Mouse (Mus musculus) hindbrain, postnatal 0 days (tissue): Measurements from ENCODE around the gene Card11. TPM values are rescaled to one million over a fixed set of nuclear protein-coding genes. Genes with fewer than 3 reads are reported as not detected.
A peak's percentile ranks its signal among the peaks of the same experiment; 100 is the strongest.

Experiments
- ATAC-seq: fragments of 200-750 bp; cut with Nextera tagmentation; 2 replicates; pipeline ENCODE4 v1.8.0; 2017; ENCODE audit warnings: mild to moderate bottlenecking, moderate TSS enrichment, moderate library complexity
- DNase-seq: peaks from one replicate; pipeline ENCODE4 v3.0.0-alpha.2; 2015; ENCODE audit warnings: low spot score
- H3K27ac ChIP-seq: fragments of 300-500 bp; sonication (generic); 2 replicates; pipeline ENCODE4 v1.5.1; 2014; ENCODE audit warnings: mild to moderate bottlenecking
- H3K27me3 ChIP-seq: fragments of 300-500 bp; sonication (generic); 2 replicates; pipeline ENCODE4 v1.6.1; 2014; ENCODE audit warnings: low read length, mixed read lengths; ENCODE audit not compliant: insufficient read depth
- H3K36me3 ChIP-seq: fragments of 300-500 bp; sonication (generic); 2 replicates; pipeline ENCODE4 v1.6.1; 2014; ENCODE audit warnings: low read length, mixed read lengths; ENCODE audit not compliant: insufficient read depth
- H3K4me1 ChIP-seq: fragments of 300-500 bp; sonication (generic); 2 replicates; pipeline ENCODE4 v1.6.1; 2014; ENCODE audit warnings: antibody characterized with exemption, low read length, mixed read lengths; ENCODE audit not compliant: insufficient read depth
- H3K4me2 ChIP-seq: fragments of 300-500 bp; sonication (generic); 2 replicates; pipeline ENCODE4 v1.6.1; 2014; ENCODE audit warnings: low read depth, mild to moderate bottlenecking, low read length, moderate library complexity, mixed read lengths
- H3K4me3 ChIP-seq: fragments of 300-500 bp; sonication (generic); 2 replicates; pipeline ENCODE4 v1.5.1; 2014; ENCODE audit warnings: low read length
- H3K9ac ChIP-seq: fragments of 300-500 bp; sonication (generic); replicated peaks from 2 replicates; pipeline ENCODE4 v1.6.1; 2014; ENCODE audit warnings: mild to moderate bottlenecking, low read length, moderate library complexity, mixed read lengths
- H3K9me3 ChIP-seq: fragments of 300-500 bp; sonication (generic); 2 replicates; pipeline ENCODE4 v1.6.1; 2016; ENCODE audit warnings: low read length, mixed read lengths
- CTCF ChIP-seq: IDR thresholded peaks from 2 replicates; pipeline ENCODE4 v1.5.1; 2016; ENCODE audit warnings: antibody characterized with exemption, control low read depth, low read depth
- WGBS: fragments of 180-500 bp; shearing (Covaris S2); extraction: QIAGEN DNeasy Blood & Tissue Kit; methylation state at CpG from one replicate; pipeline ENCODE4 v1.1.7; 2014; 5-methylcytosine and 5-hydroxymethylcytosine counted together
- polyA plus RNA-seq: library from polyadenylated mRNA; unstranded; fragments of >200 nt; fragmentation: Nextera tagmentation; extraction: Ambion mirVana; gene quantifications from 2 replicates; pipeline ENCODE4 v1.2.1, GENCODE M21; 2015
- total RNA-seq: library from RNA; depleted of rRNA; stranded (reverse); fragments of >200 nt; gene quantifications from 2 replicates; pipeline ENCODE4 v1.2.3, GENCODE M21; 2014

Card11 gene
- total and polyA plus RNA-seq, 2 experiments from 2014 or later: 0.18 TPM; not detected in 1

GRCm38 (mm10) chr5:140944382-140945125 lies 55.8 kb downstream of the Card11 start:
- no peaks in the 10 kb centered on the region for H3K9me3 ChIP-seq
- TF ChIP-seq CTCF: no peak
- peaks cover 7% of the 10 kb centered on the region; the same call in 1 of the 2 replicates for H3K4me1 ChIP-seq
- no peak overlapping the region for H3K4me3 ChIP-seq
- H3K27me3 ChIP-seq: no peaks in the 10 kb centered on the region
- no peak overlapping the region for H3K27ac ChIP-seq
- no peak overlapping the region for H3K4me2 ChIP-seq
- DNase-seq (no peak), ATAC-seq (no peak)
- WGBS: 75% methylated on average over 18 of the region's 18 CpGs
- no peaks in the 10 kb centered on the region for H3K36me3 ChIP-seq
- H3K9ac ChIP-seq: no peak overlapping the region

DNA sequence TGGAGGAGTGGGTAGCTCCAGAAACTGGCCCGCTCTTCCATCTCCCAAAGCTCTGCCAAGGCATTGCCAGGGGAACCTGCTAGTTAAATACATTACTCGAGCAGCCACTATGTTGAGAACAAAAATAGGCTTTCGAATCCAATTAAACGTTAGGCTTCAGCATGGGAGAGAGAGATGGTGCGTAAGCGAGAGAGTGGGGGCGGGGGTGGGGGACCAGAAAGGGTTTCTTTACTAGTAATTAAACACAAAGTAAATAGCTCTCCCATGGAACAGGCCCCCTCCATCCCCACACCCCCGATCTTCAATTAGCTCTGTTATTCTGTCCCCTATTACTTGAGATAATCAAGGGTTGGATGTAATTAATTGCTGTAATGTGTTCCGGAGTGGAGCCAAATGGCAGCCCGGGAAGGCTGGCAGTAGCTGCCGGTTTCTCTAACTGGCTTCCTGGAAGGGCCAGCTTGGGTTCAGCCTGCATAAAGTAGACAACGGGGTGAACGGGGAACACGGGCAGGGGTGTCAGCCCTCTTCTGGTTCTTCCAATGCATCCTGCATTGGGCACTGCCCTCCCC lies 59.4 kb downstream of the Card11 start:
- H3K36me3 ChIP-seq: no peaks in the 10 kb centered on the region
- WGBS: 34% methylated on average over 14 of the region's 14 CpGs
- H3K9ac ChIP-seq: no peak overlapping the region
- H3K9me3 ChIP-seq: no peaks in the 10 kb centered on the region
- DNase-seq (peak; percentile 71), ATAC-seq (peak; percentile 47; the same call in 1 of the 2 replicates)
- 0 out of 2 replicates have a peak overlapping the region, but pooled peaks have one; percentile 16 for H3K27ac ChIP-seq
- no peak overlapping the region for H3K4me3 ChIP-seq
- TF ChIP-seq CTCF: no peak
- peaks cover 7% of the 10 kb centered on the region; the same call in 1 of the 2 replicates for H3K4me1 ChIP-seq
- no peaks in the 10 kb centered on the region for H3K27me3 ChIP-seq
- H3K4me2 ChIP-seq: 0 out of 2 replicates have a peak overlapping the region, but pooled peaks have one; percentile 7

DNA sequence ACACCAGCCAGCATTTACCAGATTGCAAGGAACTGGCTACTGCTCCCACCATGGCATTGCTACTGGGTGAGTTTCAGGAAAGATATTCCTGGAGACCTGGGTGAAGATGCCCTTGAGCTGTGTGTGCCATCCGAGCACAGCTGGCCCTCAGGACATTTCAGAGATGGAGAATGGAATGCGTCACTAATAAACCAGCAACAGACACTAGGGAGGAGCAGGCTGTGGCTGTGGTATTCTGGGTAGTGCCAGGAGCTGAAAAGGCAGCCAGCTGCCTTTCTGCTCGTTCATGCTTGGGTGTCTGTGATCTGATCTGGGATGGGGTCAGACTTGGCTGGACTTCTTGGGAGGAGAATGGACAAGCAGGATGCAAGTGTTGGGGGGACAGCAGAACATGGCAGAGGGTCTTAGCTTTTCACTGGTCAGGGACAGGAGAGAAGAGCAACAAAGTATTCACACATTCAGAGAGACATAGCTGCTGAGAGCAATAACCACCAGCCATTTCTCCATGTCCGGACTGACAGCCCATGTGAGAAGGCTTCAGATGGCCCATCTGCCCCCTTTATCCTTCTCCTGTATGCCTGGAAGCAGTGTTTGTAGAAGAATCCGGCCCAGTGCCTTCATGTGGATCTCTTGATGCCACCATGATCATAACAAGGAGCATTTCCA lies 60.0 kb downstream of the Card11 start:
- peak overlapping the region; percentile 16; the same call in 1 of the 2 replicates for H3K27ac ChIP-seq
- no peaks in the 10 kb centered on the region for H3K9me3 ChIP-seq
- DNase-seq (peak; percentile 30), ATAC-seq (0 out of 2 replicates have a peak, but pooled peaks have one; percentile 18)
- H3K4me1 ChIP-seq: peaks cover 7% of the 10 kb centered on the region; the same call in 1 of the 2 replicates
- H3K4me3 ChIP-seq: no peak overlapping the region
- 35% methylated on average over 5 of the region's 5 CpGs for WGBS
- no peak overlapping the region for H3K4me2 ChIP-seq
- no peaks in the 10 kb centered on the region for H3K27me3 ChIP-seq
- no peaks in the 10 kb centered on the region for H3K36me3 ChIP-seq
- no peak overlapping the region for H3K9ac ChIP-seq
- TF ChIP-seq CTCF: no peak

DNA sequence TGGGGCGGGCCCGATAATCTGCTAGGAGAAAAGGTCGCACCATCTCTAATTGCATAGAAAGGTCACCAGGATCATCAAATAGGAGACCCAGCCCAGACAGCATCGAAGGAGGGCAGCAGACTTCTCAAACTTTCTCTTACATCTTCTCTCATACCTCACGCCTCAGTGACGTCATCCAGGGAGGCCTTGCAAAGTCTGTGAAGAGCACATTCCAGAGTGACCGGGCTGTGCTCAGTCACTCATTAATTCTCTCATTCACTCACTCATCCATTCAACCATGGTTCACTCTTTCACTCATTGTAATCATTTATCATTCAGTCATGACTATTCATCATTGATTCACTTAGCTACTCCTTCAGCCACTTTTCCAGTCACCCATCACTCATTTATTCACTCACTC lies 63.6 kb downstream of the Card11 start:
- Histone ChIP-seq H3K27ac (no peak overlapping the region), H3K4me3 (no peak overlapping the region), H3K36me3 (no peaks in the 10 kb centered on the region), H3K27me3 (no peaks in the 10 kb centered on the region), H3K9me3 (no peaks in the 10 kb centered on the region), H3K9ac (no peak overlapping the region), H3K4me1 (peaks cover 10% of the 10 kb centered on the region; the same call in 1 of the 2 replicates), H3K4me2 (no peak overlapping the region)
- DNase-seq: no peak
- ATAC-seq: no peak
- TF ChIP-seq CTCF: no peak
- WGBS: 75% methylated on average over 7 of the region's 7 CpGs

DNA sequence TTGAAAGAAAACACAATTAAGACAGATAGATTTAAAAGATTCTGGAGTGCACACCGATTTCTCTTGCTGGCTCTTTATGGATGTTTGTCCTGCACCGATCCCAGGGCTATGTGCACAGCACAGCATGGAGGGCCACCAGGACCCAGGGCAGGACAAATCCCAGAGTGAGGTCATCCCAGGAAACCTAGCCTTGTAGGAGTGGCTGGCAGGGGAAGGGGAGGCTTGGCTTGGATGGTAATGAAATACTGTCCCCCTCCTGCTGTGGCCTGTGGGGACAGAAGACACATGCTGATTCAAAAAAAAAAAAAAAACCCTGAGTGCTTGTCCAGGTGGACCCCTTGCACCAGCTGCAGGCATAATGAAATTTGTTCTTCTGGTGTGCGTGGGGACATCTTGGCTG lies 64.5 kb downstream of the Card11 start:
- Histone ChIP-seq H3K9ac (no peak overlapping the region), H3K4me1 (peaks cover 8% of the 10 kb centered on the region; the same call in 1 of the 2 replicates), H3K4me3 (no peak overlapping the region), H3K4me2 (no peak overlapping the region), H3K9me3 (no peaks in the 10 kb centered on the region), H3K36me3 (no peaks in the 10 kb centered on the region), H3K27ac (no peak overlapping the region), H3K27me3 (no peaks in the 10 kb centered on the region)
- ATAC-seq (no peak), DNase-seq (no peak)
- TF ChIP-seq CTCF: no peak
- 73% methylated on average over 3 of the region's 3 CpGs for WGBS

DNA sequence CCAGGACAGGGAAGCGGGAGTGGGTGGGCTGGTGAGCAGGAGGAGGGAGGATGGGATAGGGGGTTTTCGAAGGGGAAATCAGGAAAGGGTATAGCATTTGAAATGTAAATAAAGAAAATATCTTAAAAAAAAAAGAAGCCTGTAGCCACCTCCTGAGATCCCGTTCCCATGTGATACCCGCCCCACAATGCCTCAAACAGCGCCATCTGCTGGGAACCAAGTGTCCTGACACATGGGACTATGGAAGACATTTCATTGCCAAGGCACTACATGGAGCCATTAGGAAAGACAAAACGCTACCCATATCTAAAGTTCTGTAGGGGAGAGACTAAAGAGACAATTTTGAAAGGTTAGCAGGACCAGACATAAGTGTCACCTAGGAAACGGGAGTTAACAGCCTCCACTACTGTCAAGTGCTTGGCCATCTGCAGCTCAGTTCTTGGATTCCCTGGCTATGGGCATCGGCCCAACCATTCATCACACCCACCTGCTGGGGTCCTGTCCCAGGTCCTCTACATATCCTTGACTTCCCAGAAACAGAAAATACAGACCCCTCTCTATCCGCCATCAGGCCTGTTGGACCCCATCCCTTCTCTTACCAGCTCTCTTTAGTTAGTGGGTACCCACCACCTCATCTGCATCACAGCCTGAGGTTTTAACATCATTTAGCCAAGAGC lies 65.6 kb downstream of the Card11 start:
- TF ChIP-seq CTCF: peak; percentile 40
- Histone ChIP-seq H3K9ac (no peak overlapping the region), H3K4me3 (no peak overlapping the region), H3K4me1 (0 out of 2 replicates have a peak, but pooled peaks cover 3% of the 10 kb centered on the region), H3K9me3 (no peaks in the 10 kb centered on the region), H3K27me3 (no peaks in the 10 kb centered on the region), H3K36me3 (no peaks in the 10 kb centered on the region), H3K27ac (no peak overlapping the region), H3K4me2 (no peak overlapping the region)
- DNase-seq (peak; percentile 39), ATAC-seq (peak; percentile 24; the same call in 1 of the 2 replicates)
- 67% methylated on average over 9 of the region's 9 CpGs for WGBS
